Mouse (Mus musculus) spleen, adult 18-20 months (tissue): ENCODE data around the gene Mrpl49.
A peak's percentile ranks its signal among the peaks of the same experiment; 100 is the strongest.
"Not testable (repeated sequence)": the region's sequence is repeated elsewhere in the genome, so short reads cannot be mapped to it uniquely, and the experiment has no call there.

Experiments used
- DNase-seq, 2 experiments: peaks; one replicate each; pipeline ENCODE4 v3.0.0; 2022; ENCODE audit warnings: mixed read lengths in 2 of 2

Mrpl49 gene

GRCm38 (mm10) chr19:6067011-6067723 lies 9.6 kb upstream of the Mrpl49 start:
- DNase-seq, result peak; percentile 69 to 82

- DNase-seq, result no peak
Observed at GRCm38 (mm10) chr19:6066571-6066970, 9.0 kb upstream of the Mrpl49 start.

DNA sequence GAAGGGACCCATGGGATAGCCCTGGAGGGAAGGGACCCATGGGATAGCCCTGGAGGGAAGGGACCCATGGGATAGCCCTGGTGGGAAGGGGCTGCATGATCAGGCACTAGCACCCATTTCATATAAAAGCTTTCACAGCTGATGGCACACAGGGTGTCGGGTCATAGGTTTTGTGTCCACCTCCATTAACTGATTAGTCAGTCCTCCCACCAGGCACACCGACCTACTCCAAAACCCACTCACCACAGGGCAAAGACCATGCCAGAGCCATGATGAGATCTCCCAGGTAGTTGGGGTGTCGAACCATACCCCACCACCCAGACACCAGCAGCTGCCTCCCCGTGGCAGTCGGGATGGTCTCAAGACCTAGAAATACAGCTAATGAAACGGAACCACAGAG lies 5.5 kb upstream of the Mrpl49 start:
- no peak for DNase-seq

GRCm38 (mm10) chr19:6062418-6062817 lies 4.8 kb upstream of the Mrpl49 start:
- no peak for DNase-seq

- DNase-seq, result peak; percentile 54 to 55
Observed at GRCm38 (mm10) chr19:6061641-6062302, 4.2 kb upstream of the Mrpl49 start.

GRCm38 (mm10) chr19:6061021-6061533 lies 3.5 kb upstream of the Mrpl49 start, which contains the start of gene Znhit2:
Gene Znhit2 (plus strand): TSS chr19:6061192.
- peak; percentile 87 to 91 for DNase-seq

DNA sequence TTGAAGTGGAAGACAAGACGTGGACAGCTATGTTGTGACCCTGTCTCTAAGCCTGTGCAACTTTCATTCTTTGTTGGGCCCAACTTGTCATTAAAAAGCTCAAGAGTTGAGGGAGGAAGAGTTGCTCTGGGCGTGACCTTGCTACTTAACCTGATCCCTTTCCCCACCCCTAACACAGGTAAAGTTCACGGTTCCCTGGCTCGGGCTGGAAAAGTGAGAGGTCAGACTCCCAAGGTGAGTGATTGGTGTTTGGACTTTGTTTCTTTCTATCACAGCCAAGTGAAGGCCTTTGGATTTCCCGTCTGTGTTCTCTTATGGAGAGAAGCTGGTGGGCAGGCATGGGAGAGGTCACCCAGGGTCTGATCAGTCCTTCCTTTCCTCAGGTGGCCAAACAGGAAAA lies 1.4 kb upstream of the Mrpl49 start:
- DNase-seq, result no peak

DNA sequence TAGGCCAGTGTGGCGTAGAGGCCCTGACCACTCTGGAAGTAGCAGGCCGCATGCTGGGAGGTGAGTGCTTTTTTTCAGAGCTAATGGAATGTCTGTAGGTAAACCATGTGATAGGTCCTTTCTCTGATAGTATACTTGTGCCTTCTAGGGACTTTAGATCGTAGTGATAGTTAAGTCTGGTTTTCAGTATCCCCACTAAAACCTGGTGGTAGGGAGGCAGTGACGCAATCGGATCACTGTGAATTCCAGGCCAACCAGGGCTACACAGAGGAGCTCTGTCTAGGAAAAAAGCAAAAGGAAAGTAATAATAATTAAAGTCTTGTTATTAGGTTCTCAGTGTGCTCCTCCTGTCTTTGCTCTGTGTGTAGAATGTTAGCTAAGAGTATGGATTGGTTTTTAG lies 928 bp upstream of the Mrpl49 start:
- DNase-seq, result no peak

DNA sequence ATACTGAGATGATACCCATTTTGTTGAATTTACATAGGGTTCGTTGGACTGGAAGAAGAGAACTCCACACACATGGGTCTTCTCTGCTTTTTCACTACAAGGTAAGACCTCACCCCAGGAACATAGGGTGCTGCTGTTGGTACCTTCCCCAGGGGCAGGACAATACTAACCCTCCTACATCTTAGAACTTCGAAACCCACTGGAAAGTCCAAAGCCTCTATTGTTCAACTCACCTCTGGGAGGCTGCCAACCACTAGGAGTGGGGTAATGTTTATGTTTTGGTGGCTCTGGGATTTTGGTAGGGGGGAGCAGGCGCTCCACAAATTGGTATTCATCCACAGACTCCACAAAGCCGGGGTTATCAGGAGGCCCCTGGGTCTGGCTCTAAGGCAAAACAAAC lies 889 bp downstream of the Mrpl49 start:
- DNase-seq, result no peak

DNA sequence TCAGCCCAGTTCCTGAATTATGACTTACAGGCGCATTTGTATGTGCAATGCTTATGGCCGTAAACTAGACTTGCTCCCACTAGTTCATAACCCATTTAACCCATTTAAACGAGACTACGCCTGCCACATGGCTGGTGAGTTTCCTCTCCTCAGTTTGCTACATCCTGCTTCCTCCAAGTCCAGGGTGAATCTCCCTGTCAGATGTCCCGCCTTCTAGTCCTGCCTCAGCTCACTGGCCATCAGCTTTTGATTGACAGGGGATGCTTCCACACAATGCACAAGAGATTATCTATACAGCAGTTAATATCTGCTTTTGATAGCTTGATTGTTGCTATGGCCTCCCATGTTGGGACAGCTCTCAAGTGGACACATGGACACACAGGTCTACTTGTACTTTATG lies 3.3 kb downstream of the Mrpl49 start:
- no peak for DNase-seq

- no peak for DNase-seq
Observed at GRCm38 (mm10) chr19:6052516-6052915, 5.1 kb downstream of the Mrpl49 start.

DNA sequence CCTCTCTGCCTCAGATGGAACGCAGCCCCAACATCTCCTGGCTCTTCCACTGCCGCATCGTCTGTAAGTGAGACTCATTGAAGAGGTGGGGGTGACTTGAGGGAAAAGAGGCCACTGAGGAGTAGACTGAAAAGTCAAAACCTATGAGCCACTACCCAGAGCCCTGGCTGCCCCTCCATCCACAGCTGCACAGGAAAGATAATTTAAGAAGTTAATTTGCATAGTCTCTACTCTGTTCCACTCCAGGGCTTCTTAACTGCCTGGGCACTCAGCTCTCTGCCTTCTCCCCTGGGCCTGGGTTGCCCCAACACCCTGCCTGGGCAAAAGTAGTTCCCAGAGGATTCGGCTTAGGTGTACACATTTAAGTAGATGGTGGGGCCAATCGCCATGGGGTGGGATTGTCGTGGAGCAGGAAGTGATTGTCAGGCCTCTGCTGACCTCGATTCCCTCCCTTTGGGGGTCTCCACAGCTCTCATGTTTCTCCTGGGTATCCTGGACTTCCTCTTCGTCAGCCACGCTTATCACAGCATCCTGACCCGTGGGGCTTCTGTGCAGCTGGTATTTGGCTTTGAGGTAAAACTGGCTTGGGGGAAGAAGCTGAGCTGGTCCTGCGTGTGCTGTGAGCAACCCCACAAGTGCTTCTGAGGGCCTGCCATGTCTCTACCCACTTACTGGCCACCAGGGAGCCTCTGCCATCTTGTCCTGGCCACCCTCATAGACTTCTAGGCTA lies 8.7 kb downstream of the Mrpl49 start:
- DNase-seq, result peak; percentile 59 to 64

- no peak for DNase-seq
Observed at GRCm38 (mm10) chr19:6047899-6048166, 9.8 kb downstream of the Mrpl49 start.

GRCm38 (mm10) chr19:6047154-6047898 lies 10.3 kb downstream of the Mrpl49 start:
- no peak for DNase-seq

GRCm38 (mm10) chr19:6046294-6047153 lies 11.1 kb downstream of the Mrpl49 start, which contains the start of gene Syvn1:
Gene Syvn1 (plus strand): TSS chr19:6046576.
- peak; percentile 82 to 87 for DNase-seq

- no peak for DNase-seq
Observed at GRCm38 (mm10) chr19:6045366-6046293, 12.0 kb downstream of the Mrpl49 start.

DNA sequence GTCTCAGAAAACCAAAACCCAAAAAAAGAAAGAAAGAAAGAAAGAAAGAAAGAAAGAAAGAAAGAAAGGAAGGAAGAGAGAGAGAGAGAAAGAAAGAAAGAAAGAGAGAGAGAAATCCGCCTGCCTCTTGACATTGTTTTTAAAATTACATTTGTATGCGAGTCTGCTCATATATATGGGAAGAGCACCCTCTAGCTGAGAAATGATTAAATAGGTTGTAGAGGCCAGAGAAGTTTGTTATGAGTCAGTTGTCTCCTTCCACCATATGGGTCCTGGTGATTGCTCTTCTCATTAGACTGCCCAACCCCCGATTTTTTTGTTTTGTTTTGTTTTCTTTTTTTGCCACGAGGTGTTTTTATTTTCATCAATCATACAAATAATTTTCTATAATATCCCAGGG lies 13.5 kb downstream of the Mrpl49 start:
- DNase-seq, result not testable (repeated sequence)

GRCm38 (mm10) chr19:6042293-6042692 lies 15.3 kb downstream of the Mrpl49 start:
- no peak for DNase-seq

DNA sequence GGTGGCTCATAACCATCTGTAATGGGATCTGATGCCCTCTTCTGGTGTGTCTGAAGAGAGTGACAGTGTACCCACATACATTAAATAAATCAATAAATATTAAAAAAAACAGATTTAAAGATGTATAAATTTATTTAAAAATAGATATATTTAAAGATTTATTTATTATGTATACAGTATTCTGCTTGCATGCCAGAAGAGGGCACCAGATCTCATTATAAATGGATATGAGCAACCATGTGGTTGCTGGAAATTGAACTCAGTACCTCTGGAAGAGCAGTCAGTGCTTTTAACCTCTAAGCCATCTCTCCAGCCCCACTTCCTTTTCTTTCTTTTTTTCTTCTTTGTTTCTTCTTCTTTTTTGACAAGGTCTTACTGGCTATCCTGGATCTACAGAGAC lies 17.6 kb downstream of the Mrpl49 start:
- no peak for DNase-seq

- DNase-seq, result no peak
Observed at GRCm38 (mm10) chr19:6038326-6038725, 19.3 kb downstream of the Mrpl49 start.

GRCm38 (mm10) chr19:6037695-6038094 lies 19.9 kb downstream of the Mrpl49 start:
- DNase-seq, result no peak
